Mouse (Mus musculus) CH12.LX (cell line): ENCODE data around the gene Trnt1. TPM values are rescaled to one million over a fixed set of nuclear protein-coding genes. Genes with fewer than 3 reads are reported as not detected.

Source experiments
- DNase-seq: peaks from one replicate; pipeline ENCODE4 v3.0.0-alpha.2; 2013; ENCODE audit errors: extremely low read depth
- H3K27ac ChIP-seq: 2 replicates; pipeline ENCODE4 v1.5.1; 2012; ENCODE audit warnings: low read depth, mild to moderate bottlenecking, control low read depth, moderate library complexity; ENCODE audit not compliant: insufficient read depth
- H3K27me3 ChIP-seq: replicated peaks from 2 replicates; pipeline ENCODE3; 2012; ENCODE audit warnings: inconsistent platforms
- H3K36me3 ChIP-seq, 2 experiments: replicated peaks in 1 of 2; 2 replicates each; pipeline versions ENCODE3 to v1.6.1; 2012; ENCODE audit warnings: inconsistent platforms in 1 of 2, low read length in 1 of 2, mild to moderate bottlenecking in 1 of 2, mixed read lengths in 1 of 2, moderate library complexity in 1 of 2; ENCODE audit not compliant: control insufficient read depth in 1 of 2, insufficient read depth in 1 of 2
- H3K4me1 ChIP-seq, 2 experiments: 2 replicates each; pipeline ENCODE4 v1.6.1; 2012; ENCODE audit warnings: inconsistent platforms in 1 of 2, moderate library complexity in 1 of 2; ENCODE audit not compliant: insufficient read depth in 2 of 2, control insufficient read depth in 1 of 2
- H3K4me2 ChIP-seq: 2 replicates; pipeline ENCODE4 v1.6.1; 2012; ENCODE audit warnings: low read depth, mild to moderate bottlenecking, control low read depth; ENCODE audit not compliant: poor library complexity, insufficient read depth, severe bottlenecking
- H3K4me3 ChIP-seq, 3 experiments: fragments of 150-350 bp in 1 of 3; sonication (generic) in 1 of 3; replicated peaks in 1 of 3; 2 replicates each; pipeline versions ENCODE3 to v1.5.1; 2011 to 2012; ENCODE audit warnings: low read depth in 2 of 3, low read length in 2 of 3, mild to moderate bottlenecking in 2 of 3, moderate library complexity in 2 of 3, control low read depth in 1 of 3, improper control_type of control experiment in 1 of 3, inconsistent platforms in 1 of 3, mixed read lengths in 1 of 3; ENCODE audit not compliant: poor library complexity in 1 of 3
- H3K79me2 ChIP-seq: replicated peaks from 2 replicates; pipeline ENCODE4 v1.6.1; 2012; ENCODE audit warnings: mild to moderate bottlenecking, moderate library complexity; ENCODE audit not compliant: control insufficient read depth, poor library complexity, insufficient read depth, severe bottlenecking; ENCODE audit errors: extremely low read depth
- H3K9ac ChIP-seq: 2 replicates; pipeline ENCODE4 v1.6.1; 2012; ENCODE audit warnings: low read depth, mild to moderate bottlenecking, control low read depth, moderate library complexity; ENCODE audit not compliant: insufficient read depth
- H3K9me3 ChIP-seq: replicated peaks from 2 replicates; pipeline ENCODE3; 2012; ENCODE audit warnings: low read length, inconsistent platforms, mixed read lengths
- BHLHE40 ChIP-seq: IDR thresholded peaks from 2 replicates; pipeline ENCODE4 v1.6.1; 2011; ENCODE audit warnings: mild to moderate bottlenecking, low read depth, low read length, improper control_type of control experiment
- CHD1 ChIP-seq: IDR thresholded peaks from 2 replicates; pipeline ENCODE4 v1.6.1; 2012; ENCODE audit warnings: low read depth, low read length, improper control_type of control experiment, inconsistent platforms
- CHD2 ChIP-seq: IDR thresholded peaks from 2 replicates; pipeline ENCODE4 v1.6.1; 2011; ENCODE audit warnings: low read length, improper control_type of control experiment
- CTCF ChIP-seq, 2 experiments: IDR thresholded peaks in 1 of 2; conservative IDR thresholded peaks in 1 of 2; 2 replicates each; pipeline ENCODE4 v1.5.1; 2011 to 2012; ENCODE audit warnings: low read depth in 2 of 2, low read length in 2 of 2, improper control_type of control experiment in 1 of 2, inconsistent platforms in 1 of 2, mild to moderate bottlenecking in 1 of 2, moderate library complexity in 1 of 2
- E2F4 ChIP-seq: IDR thresholded peaks from 2 replicates; pipeline ENCODE4 v1.6.1; 2011; ENCODE audit warnings: low read depth, low read length, improper control_type of control experiment; ENCODE audit not compliant: insufficient replicate concordance
- ELF1 ChIP-seq: IDR thresholded peaks from 2 replicates; pipeline ENCODE4 v1.6.1; 2014; ENCODE audit warnings: low read depth, mild to moderate bottlenecking, inconsistent platforms, low read length, improper control_type of control experiment
- EP300 ChIP-seq: IDR thresholded peaks from 2 replicates; pipeline ENCODE4 v1.6.1; 2011; ENCODE audit warnings: low read length, improper control_type of control experiment
- ETS1 ChIP-seq: conservative IDR thresholded peaks from 2 replicates; pipeline ENCODE4 v1.6.1; 2012; ENCODE audit warnings: low read depth, mild to moderate bottlenecking, inconsistent platforms, low read length, improper control_type of control experiment, moderate library complexity
- GABPA ChIP-seq: IDR thresholded peaks from 2 replicates; pipeline ENCODE4 v1.6.1; 2012; ENCODE audit warnings: low read depth, low read length, improper control_type of control experiment, inconsistent platforms; ENCODE audit not compliant: insufficient replicate concordance
- HCFC1 ChIP-seq: IDR thresholded peaks from 2 replicates; pipeline ENCODE4 v1.6.1; 2012; ENCODE audit warnings: low read depth, mild to moderate bottlenecking, inconsistent platforms, low read length, improper control_type of control experiment
- IRF4 ChIP-seq: IDR thresholded peaks from 2 replicates; pipeline ENCODE4 v1.6.1; 2014; ENCODE audit warnings: low read depth, mild to moderate bottlenecking, inconsistent platforms, low read length, improper control_type of control experiment
- JUN ChIP-seq: IDR thresholded peaks from 2 replicates; pipeline ENCODE4 v1.6.1; 2011; ENCODE audit warnings: low read depth, mild to moderate bottlenecking, low read length, improper control_type of control experiment, moderate library complexity; ENCODE audit not compliant: insufficient read depth
- JUND ChIP-seq: conservative IDR thresholded peaks from 2 replicates; pipeline ENCODE4 v1.6.1; 2011; ENCODE audit warnings: low read depth, low read length, improper control_type of control experiment
- KAT2A ChIP-seq: IDR thresholded peaks from 2 replicates; pipeline ENCODE4 v1.6.1; 2012; ENCODE audit warnings: low read length, improper control_type of control experiment, inconsistent platforms; ENCODE audit not compliant: insufficient replicate concordance
- MAFK ChIP-seq: IDR thresholded peaks from 2 replicates; pipeline ENCODE4 v1.6.1; 2011; ENCODE audit warnings: low read length, improper control_type of control experiment; ENCODE audit not compliant: insufficient replicate concordance
- MAX ChIP-seq: IDR thresholded peaks from 2 replicates; pipeline ENCODE4 v1.6.1; 2011; ENCODE audit warnings: low read length, improper control_type of control experiment
- MAZ ChIP-seq: IDR thresholded peaks from 2 replicates; pipeline ENCODE4 v1.6.1; 2012; ENCODE audit warnings: low read depth, mild to moderate bottlenecking, inconsistent platforms, low read length, improper control_type of control experiment, moderate library complexity
- MEF2A ChIP-seq: IDR thresholded peaks from 2 replicates; pipeline ENCODE4 v1.6.1; 2014; ENCODE audit warnings: low read depth, mild to moderate bottlenecking, inconsistent platforms, low read length, improper control_type of control experiment, borderline replicate concordance
- MXI1 ChIP-seq: IDR thresholded peaks from 2 replicates; pipeline ENCODE4 v1.6.1; 2011; ENCODE audit warnings: mild to moderate bottlenecking, low read depth, low read length, improper control_type of control experiment
- MYC ChIP-seq: IDR thresholded peaks from 2 replicates; pipeline ENCODE4 v1.6.1; 2011; ENCODE audit warnings: low read depth, mild to moderate bottlenecking, improper control_type of control experiment, low read length
- NELFE ChIP-seq: IDR thresholded peaks from 2 replicates; pipeline ENCODE4 v1.6.1; 2011; ENCODE audit warnings: low read depth, low read length, improper control_type of control experiment
- NRF1 ChIP-seq: IDR thresholded peaks from 2 replicates; pipeline ENCODE4 v1.6.1; 2014; ENCODE audit warnings: low read depth, mild to moderate bottlenecking, inconsistent platforms, low read length, improper control_type of control experiment, moderate library complexity
- PAX5 ChIP-seq: IDR thresholded peaks from 2 replicates; pipeline ENCODE4 v1.6.1; 2012; ENCODE audit warnings: low read length, inconsistent platforms, mixed read lengths
- POLR2A ChIP-seq: IDR thresholded peaks from 2 replicates; pipeline ENCODE4 v1.6.1; 2011; ENCODE audit warnings: low read depth, mild to moderate bottlenecking, improper control_type of control experiment, low read length
- POLR2AphosphoS2 ChIP-seq: IDR thresholded peaks from 2 replicates; pipeline ENCODE4 v1.6.1; 2011; ENCODE audit warnings: low read depth, low read length, improper control_type of control experiment
- RAD21 ChIP-seq: IDR thresholded peaks from 2 replicates; pipeline ENCODE4 v1.6.1; 2011; ENCODE audit warnings: low read depth, mild to moderate bottlenecking, low read length, improper control_type of control experiment, moderate library complexity
- RCOR1 ChIP-seq: conservative IDR thresholded peaks from 2 replicates; pipeline ENCODE4 v1.6.1; 2012; ENCODE audit warnings: low read depth, mild to moderate bottlenecking, inconsistent platforms, low read length, improper control_type of control experiment
- SIN3A ChIP-seq: IDR thresholded peaks from 2 replicates; pipeline ENCODE4 v1.6.1; 2012; ENCODE audit warnings: low read length, improper control_type of control experiment, inconsistent platforms
- SMC3 ChIP-seq: IDR thresholded peaks from 2 replicates; pipeline ENCODE4 v1.6.1; 2011; ENCODE audit warnings: low read depth, low read length, improper control_type of control experiment
- TBP ChIP-seq: conservative IDR thresholded peaks from 2 replicates; pipeline ENCODE4 v1.6.1; 2011; ENCODE audit warnings: low read depth, low read length, improper control_type of control experiment
- TCF12 ChIP-seq: IDR thresholded peaks from 2 replicates; pipeline ENCODE4 v1.6.1; 2014; ENCODE audit warnings: low read depth, mild to moderate bottlenecking, inconsistent platforms, low read length, improper control_type of control experiment
- UBTF ChIP-seq: IDR thresholded peaks from 2 replicates; pipeline ENCODE4 v1.6.1; 2012; ENCODE audit warnings: low read depth, mild to moderate bottlenecking, inconsistent platforms, low read length, improper control_type of control experiment, moderate library complexity
- USF1 ChIP-seq: IDR thresholded peaks from 2 replicates; pipeline ENCODE4 v1.6.1; 2014; ENCODE audit warnings: low read depth, mild to moderate bottlenecking, inconsistent platforms, low read length, improper control_type of control experiment
- USF2 ChIP-seq: conservative IDR thresholded peaks from 2 replicates; pipeline ENCODE4 v1.6.1; 2011; ENCODE audit warnings: low read depth, low read length, improper control_type of control experiment
- ZC3H11A ChIP-seq: IDR thresholded peaks from 2 replicates; pipeline ENCODE4 v1.6.1; 2012; ENCODE audit warnings: low read depth, mild to moderate bottlenecking, inconsistent platforms, low read length, improper control_type of control experiment
- ZKSCAN1 ChIP-seq: IDR thresholded peaks from 2 replicates; pipeline ENCODE4 v1.6.1; 2012; ENCODE audit warnings: low read depth, inconsistent platforms, low read length, improper control_type of control experiment, borderline replicate concordance
- ZMIZ1 ChIP-seq: IDR thresholded peaks from 2 replicates; pipeline ENCODE4 v1.6.1; 2012; ENCODE audit warnings: low read depth, mild to moderate bottlenecking, inconsistent platforms, low read length, improper control_type of control experiment
- ZNF384 ChIP-seq: IDR thresholded peaks from 2 replicates; pipeline ENCODE4 v1.6.1; 2012; ENCODE audit warnings: low read depth, low read length, improper control_type of control experiment, inconsistent platforms
- dilution Hi-C: fragments of 300-500 bp; cut with MboI; formaldehyde crosslinking; loops from 2 replicates; pipeline ENCODE4 v1.14.3; 2020; ENCODE audit warnings: low sequenced_read_pairs; ENCODE audit not compliant: extremely low pct_unique_long_range_greater_than_20kb, extremely low pct_ligation_motif_present
- in situ Hi-C: fragments of 300-500 bp; cut with MboI; formaldehyde crosslinking; loops from 3 replicates; pipeline ENCODE4 v1.14.3; 2019; ENCODE audit warnings: low sequenced_read_pairs, low pct_ligation_motif_present, low pct_unique_long_range_greater_than_20kb, mixed read lengths
- polyA plus RNA-seq: library from polyadenylated mRNA; unstranded; fragments of >175 nt; gene quantifications from 2 replicates; pipeline ENCODE4 v1.2.1, GENCODE M21; 2012; ENCODE audit warnings: low read depth; ENCODE audit not compliant: insufficient read length
- total RNA-seq, 2 experiments: library from RNA; depleted of rRNA; stranded (reverse); fragments of 300-350 nt in 1 of 2; fragments of >200 nt in 1 of 2; gene quantifications; 2 replicates each; pipeline ENCODE4 v1.2.3; 2012 to 2014

The Trnt1 gene
- total and polyA plus RNA-seq, 3 experiments: 106 to 239 (median 159) TPM

DNA sequence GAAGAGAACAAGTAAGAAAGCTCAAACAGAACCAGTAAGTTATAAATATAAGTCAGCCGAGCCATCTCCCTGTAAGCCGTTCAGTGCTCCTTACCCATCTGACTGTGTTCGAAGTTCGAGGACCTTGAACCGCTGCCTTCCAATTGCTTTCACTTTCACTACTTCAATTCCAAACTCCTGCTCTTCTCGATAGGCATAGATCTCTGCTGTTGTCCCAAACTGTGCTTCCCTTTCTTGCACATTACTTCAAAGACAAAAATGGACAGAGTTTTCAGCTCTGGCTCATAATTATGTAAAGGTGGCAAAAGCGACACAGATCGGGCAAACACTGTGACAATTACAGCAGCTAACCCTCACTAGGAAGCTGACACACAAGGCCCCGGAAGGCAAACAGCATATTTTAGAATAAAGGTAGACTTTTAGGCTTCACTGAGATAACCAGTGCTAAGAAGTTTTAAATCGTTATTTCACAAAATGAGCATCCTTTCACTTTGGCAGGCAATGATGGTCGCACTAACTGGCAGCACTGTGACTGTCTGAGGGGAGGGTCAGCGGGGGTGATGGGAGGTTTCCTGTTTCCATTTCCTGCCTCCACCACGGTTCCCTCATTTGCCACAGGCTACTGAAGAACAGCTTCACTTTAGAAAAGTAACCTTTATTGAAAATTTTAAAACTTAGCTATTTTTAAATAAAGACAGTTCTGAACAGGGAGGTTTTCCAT lies 25.3 kb downstream of the Trnt1 start:
- TF ChIP-seq PAX5 (no peak), ETS1 (no peak; the same call in 1 of the 2 replicates), SIN3A (peak; percentile 37), RAD21 (no peak), ZNF384 (no peak), NRF1 (no peak), HCFC1 (no peak; the same call in 1 of the 2 replicates), CHD1 (peak; percentile 90), JUND (no peak), TCF12 (no peak), CHD2 (0 out of 2 replicates have a peak, but pooled peaks have one; percentile 13), ZKSCAN1 (no peak), MAZ (0 out of 2 replicates have a peak, but pooled peaks have one; percentile 46), POLR2A (peak; percentile 40; the same call in 1 of the 2 replicates), RCOR1 (no peak), MEF2A (peak; percentile 2; the same call in 1 of the 2 replicates), MAX (0 out of 2 replicates have a peak, but pooled peaks have one; percentile 21), MAFK (no peak), ELF1 (no peak; the same call in 1 of the 2 replicates), E2F4 (no peak), IRF4 (peak; percentile 25; the same call in 1 of the 2 replicates), EP300 (no peak), JUN (no peak), BHLHE40 (peak; percentile 26; the same call in 1 of the 2 replicates), POLR2AphosphoS2 (no peak), UBTF (no peak), KAT2A (no peak), TBP (0 out of 2 replicates have a peak, but pooled peaks have one; percentile 52), SMC3 (no peak), GABPA (no peak), CTCF (conservative IDR thresholded peaks at IDR 0.05 in 1 of 2, IDR thresholded peaks at IDR 0.05 in 1 of 2; ENCODE audit: low read depth in 2 of 2, low read length in 2 of 2) (no peak), MXI1 (peak; percentile 50; the same call in 1 of the 2 replicates), NELFE (peak; percentile 38; the same call in 1 of the 2 replicates), ZC3H11A (no peak), USF1 (no peak), USF2 (no peak), MYC (no peak), ZMIZ1 (peak; percentile 51; the same call in 1 of the 2 replicates)
- H3K36me3 ChIP-seq: peaks cover 6 to 21% of the 10 kb centered on the region in 2 experiments
- H3K27me3 ChIP-seq: no peaks in the 10 kb centered on the region
- H3K27ac ChIP-seq: peak overlapping the region; percentile 83
- no peaks in the 10 kb centered on the region for H3K9me3 ChIP-seq
- H3K4me3 ChIP-seq: peak overlapping the region; percentile 60 to 74 (median 61)
- peaks cover 30% of the 10 kb centered on the region for H3K79me2 ChIP-seq
- DNase-seq: peak; percentile 64
- dilution Hi-C loops: no loop called here
- in situ Hi-C loops: loop anchor here (5.0 kb wide), 1 partner anchor 132 kb away; no protein-coding TSS in a partner anchor
- H3K4me1 ChIP-seq: peaks cover 3 to 69% of the 10 kb centered on the region in 2 experiments; a peak in 3 of 4 replicates
- H3K9ac ChIP-seq: peak overlapping the region; percentile 86
- peak overlapping the region; percentile 35 for H3K4me2 ChIP-seq
